Mouse (Mus musculus): ENCODE data around the gene Mptx2. TPM values are rescaled to one million over a fixed set of nuclear protein-coding genes. Genes with fewer than 3 reads are reported as not detected.
A peak's percentile ranks its signal among the peaks of the same experiment; 100 is the strongest.
"Not testable (repeated sequence)": the region's sequence is repeated elsewhere in the genome, so short reads cannot be mapped to it uniquely, and the experiment has no call there.

Gene Mptx2
- not detected in 2 replicates for polyA plus RNA-seq (2015; fragmentation: Nextera tagmentation; extraction: Ambion mirVana)

DNA sequence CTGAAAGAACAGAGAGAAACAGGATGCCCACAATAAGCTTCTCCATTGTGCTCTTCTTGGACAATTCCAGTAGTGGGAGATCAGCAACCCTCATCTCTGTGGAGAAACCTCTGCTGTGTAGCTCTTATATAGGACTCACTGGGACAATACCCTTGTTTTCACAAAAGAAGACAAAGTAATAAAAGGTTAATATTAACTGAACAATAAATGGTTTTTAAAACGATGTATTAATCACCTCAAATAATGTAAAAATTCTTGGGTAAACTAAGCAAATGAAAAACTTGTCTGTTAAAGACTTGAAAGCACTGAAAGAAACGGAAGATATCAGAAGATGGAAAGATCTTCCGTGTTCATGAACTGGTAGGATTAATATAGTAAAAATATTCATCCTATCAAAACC lies at the start of gene Mptx2:
Mptx2 (minus strand) TSS at position 101 of the 400 bp plus-strand sequence.
- H3K36me3 ChIP-seq, result no peaks in the 10 kb centered on the region
- H3K27me3 ChIP-seq (replicated peaks), result no peaks in the 10 kb centered on the region
- no peak within 1 kb of the TSS for H3K9ac ChIP-seq
- H3K9me3 ChIP-seq, result no peaks in the 10 kb centered on the region
- H3K27ac ChIP-seq, result no peak within 1 kb of the TSS
- no peak within 1 kb of the TSS for H3K4me3 ChIP-seq (replicated peaks)
- 66% methylated on average over 3 of the region's 3 CpGs for WGBS
- ATAC-seq (ENCODE audit: insufficient read depth, low FRiP score, low read depth), result no peak
- no peak within 1 kb of the TSS for H3K4me2 ChIP-seq
- no peaks in the 10 kb centered on the region for H3K4me1 ChIP-seq

DNA sequence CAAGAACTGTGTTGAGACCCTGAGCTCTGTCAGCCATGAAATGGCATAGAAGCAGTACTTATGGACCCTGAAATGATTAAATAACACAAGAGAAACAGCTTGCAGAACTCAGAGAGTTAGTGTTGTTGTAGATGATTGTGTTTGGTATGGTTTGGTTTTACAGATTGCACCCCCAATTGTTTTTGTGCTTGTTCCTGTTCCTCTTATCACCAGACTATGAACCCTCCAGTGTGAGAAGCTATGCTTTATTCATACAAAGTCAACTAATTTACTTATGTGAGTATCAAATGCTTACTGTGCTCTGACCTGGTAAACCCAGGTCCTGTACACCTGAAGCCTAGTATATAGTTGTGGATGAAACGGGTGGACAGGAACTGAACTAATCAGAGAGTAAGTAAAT lies 49.0 kb upstream of the Mptx2 start:
- Histone ChIP-seq H3K9ac (no peak overlapping the region), H3K4me1 (no peaks in the 10 kb centered on the region), H3K4me2 (no peak overlapping the region), H3K27ac (no peak overlapping the region), H3K27me3 (replicated peaks) (no peaks in the 10 kb centered on the region), H3K4me3 (replicated peaks) (no peak overlapping the region), H3K9me3 (no peaks in the 10 kb centered on the region), H3K36me3 (no peaks in the 10 kb centered on the region)
- no peak for ATAC-seq (ENCODE audit: insufficient read depth, low FRiP score, low read depth)
- WGBS, result 48% methylated on average over 1 of the region's 1 CpGs

DNA sequence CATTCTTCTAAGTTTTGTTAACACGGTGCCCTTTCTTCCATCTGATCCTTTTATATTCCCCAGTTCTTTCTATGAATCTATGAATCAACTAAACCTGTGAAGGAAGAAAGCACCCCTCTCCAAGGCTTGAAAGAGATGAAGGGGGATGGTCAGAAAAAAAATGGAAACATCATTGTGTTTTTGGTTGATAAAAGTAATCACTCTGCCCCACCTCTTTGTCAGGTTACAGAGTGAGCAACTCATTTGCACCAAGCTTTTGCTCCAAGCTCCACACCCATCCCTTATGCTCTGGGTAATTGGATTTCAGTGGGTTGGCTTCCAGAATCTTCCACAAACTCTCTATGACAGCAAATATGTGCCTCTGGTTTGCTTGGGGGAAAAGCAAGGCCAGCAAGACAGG lies 47.8 kb upstream of the Mptx2 start:
- no peaks in the 10 kb centered on the region for H3K27me3 ChIP-seq (replicated peaks)
- no peak overlapping the region for H3K4me3 ChIP-seq (replicated peaks)
- H3K4me2 ChIP-seq, result no peak overlapping the region
- H3K9me3 ChIP-seq, result no peaks in the 10 kb centered on the region
- no peak overlapping the region for H3K9ac ChIP-seq
- no peaks in the 10 kb centered on the region for H3K36me3 ChIP-seq
- 89% methylated on average over 1 of the region's 1 CpGs for WGBS
- no peak for ATAC-seq (ENCODE audit: insufficient read depth, low FRiP score, low read depth)
- H3K4me1 ChIP-seq, result no peaks in the 10 kb centered on the region
- no peak overlapping the region for H3K27ac ChIP-seq

DNA sequence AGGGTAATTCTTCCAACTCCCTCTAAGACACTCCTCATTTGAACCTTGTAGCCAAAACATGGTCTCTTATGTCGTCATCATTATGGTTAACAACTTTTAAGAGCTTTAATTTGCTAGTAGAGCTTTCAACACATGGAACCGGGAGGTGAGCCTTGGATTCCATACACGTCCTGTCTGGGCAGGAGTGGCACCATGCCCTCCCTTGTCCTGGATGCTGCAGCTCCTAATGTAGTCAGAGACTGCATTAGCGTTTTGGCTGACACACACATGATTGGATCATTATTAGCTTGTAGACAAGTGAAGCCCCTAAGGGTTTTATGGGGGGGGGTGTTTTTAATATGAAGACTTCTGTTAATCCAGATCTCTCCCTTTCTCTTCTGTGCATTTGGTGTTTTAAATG lies 47.4 kb upstream of the Mptx2 start:
- ATAC-seq (ENCODE audit: insufficient read depth, low FRiP score, low read depth), result no peak
- Histone ChIP-seq H3K9me3 (no peaks in the 10 kb centered on the region), H3K4me3 (replicated peaks) (no peak overlapping the region), H3K27me3 (replicated peaks) (no peaks in the 10 kb centered on the region), H3K27ac (no peak overlapping the region), H3K4me1 (no peaks in the 10 kb centered on the region), H3K9ac (no peak overlapping the region), H3K36me3 (no peaks in the 10 kb centered on the region), H3K4me2 (no peak overlapping the region)
- WGBS, result 61% methylated on average over 4 of the region's 4 CpGs

DNA sequence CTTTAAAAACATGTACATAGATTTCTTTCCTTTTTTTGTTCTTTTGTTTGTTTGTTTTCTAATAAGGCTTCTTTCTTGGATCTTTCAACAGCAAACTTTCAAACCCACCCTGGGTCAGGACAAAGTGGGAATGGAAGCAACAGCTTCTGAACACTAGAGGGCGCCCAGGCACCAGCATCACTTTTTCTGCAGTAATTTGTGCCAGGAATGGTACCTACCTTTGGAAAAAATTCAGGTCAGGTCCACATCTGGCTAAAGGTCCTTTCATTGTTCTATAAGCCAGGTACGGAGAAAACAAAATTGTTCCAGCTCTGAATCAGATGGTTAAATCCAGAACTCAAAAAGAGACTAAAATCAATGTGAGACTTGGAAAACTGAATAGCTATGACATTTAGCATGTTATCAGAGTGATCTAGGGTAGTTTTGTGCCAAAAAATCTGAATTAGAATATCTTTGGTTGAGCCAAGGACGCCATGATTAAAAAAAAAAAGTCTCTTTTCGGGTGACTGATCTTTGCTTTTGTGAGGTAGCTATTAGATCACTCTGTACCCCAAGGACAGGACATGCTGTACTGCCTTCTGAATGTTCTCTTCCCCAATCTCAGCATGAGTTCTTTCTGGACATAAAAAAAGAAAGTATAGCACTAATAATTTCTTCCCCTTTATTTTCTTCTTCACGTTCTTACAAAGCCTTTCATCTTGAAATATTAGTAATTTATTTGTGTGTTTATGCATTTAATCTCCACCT lies 46.4 kb upstream of the Mptx2 start:
- H3K4me1 ChIP-seq, result no peaks in the 10 kb centered on the region
- WGBS, result 27% methylated on average over 5 of the region's 5 CpGs
- H3K9me3 ChIP-seq, result no peaks in the 10 kb centered on the region
- H3K9ac ChIP-seq, result no peak overlapping the region
- H3K27ac ChIP-seq, result no peak overlapping the region
- no peak overlapping the region for H3K4me3 ChIP-seq (replicated peaks)
- H3K27me3 ChIP-seq (replicated peaks), result no peaks in the 10 kb centered on the region
- no peaks in the 10 kb centered on the region for H3K36me3 ChIP-seq
- no peak overlapping the region for H3K4me2 ChIP-seq
- no peak for ATAC-seq (ENCODE audit: insufficient read depth, low FRiP score, low read depth)

DNA sequence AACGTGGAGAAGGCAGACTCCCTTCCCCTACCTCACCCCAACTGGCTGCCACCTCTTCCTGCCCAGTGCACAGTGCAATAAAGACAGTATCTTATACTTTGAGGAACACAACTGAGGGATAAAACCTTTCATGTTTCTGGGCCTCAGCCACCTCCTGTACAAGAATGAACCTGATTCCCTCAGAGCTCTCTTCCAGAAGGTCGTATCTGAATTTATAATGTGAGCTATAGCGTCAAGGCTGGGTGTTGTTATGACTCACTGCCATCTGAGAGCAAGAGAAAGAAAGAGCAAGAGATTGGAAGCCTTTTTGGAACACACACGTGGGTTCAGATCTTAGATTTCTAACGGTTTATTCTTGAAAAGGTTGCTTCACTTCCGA lies 44.7 kb upstream of the Mptx2 start:
- H3K4me1 ChIP-seq, result no peaks in the 10 kb centered on the region
- ATAC-seq (ENCODE audit: insufficient read depth, low FRiP score, low read depth), result no peak
- no peak overlapping the region for H3K4me3 ChIP-seq (replicated peaks)
- 67% methylated on average over 6 of the region's 6 CpGs for WGBS
- no peaks in the 10 kb centered on the region for H3K36me3 ChIP-seq
- H3K9ac ChIP-seq, result no peak overlapping the region
- H3K27ac ChIP-seq, result no peak overlapping the region
- H3K4me2 ChIP-seq, result no peak overlapping the region
- no peaks in the 10 kb centered on the region for H3K27me3 ChIP-seq (replicated peaks)
- no peaks in the 10 kb centered on the region for H3K9me3 ChIP-seq

DNA sequence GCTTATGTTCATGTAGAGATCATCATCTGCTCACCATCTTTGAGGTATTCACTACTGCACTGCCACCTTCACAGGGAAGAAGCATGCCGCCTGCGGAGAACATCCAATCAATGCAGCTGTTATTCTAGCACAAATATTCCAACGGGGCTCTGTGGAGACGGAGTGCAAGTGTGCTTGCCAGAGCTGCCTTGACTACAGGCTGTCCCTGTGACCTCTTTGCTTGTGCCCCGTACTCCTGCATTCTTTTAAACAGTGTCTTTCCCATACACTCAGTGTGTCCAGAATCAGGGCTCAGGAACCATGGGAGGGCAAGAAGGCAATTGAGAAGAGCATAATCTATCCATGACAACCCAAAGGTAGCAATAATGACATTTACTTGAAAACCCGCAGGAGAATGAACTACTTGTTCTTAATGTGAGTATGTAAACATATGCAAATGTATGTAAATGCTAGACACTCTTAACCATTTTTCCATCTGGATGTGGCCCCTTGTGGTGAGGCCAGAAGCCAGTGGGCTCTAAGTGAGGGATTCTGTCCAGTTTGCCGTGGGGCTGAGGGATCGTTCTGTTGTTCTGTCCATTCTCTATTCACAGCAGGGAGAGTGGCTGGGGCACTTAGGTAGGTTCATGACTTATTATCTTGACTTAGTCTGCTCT lies 44.1 kb upstream of the Mptx2 start:
- no peak overlapping the region for H3K4me3 ChIP-seq (replicated peaks)
- no peak overlapping the region for H3K4me2 ChIP-seq
- ATAC-seq (ENCODE audit: insufficient read depth, low FRiP score, low read depth), result no peak
- no peaks in the 10 kb centered on the region for H3K27me3 ChIP-seq (replicated peaks)
- no peak overlapping the region for H3K9ac ChIP-seq
- no peaks in the 10 kb centered on the region for H3K9me3 ChIP-seq
- H3K4me1 ChIP-seq, result no peaks in the 10 kb centered on the region
- WGBS, result 75% methylated on average over 8 of the region's 8 CpGs
- H3K27ac ChIP-seq, result no peak overlapping the region
- no peaks in the 10 kb centered on the region for H3K36me3 ChIP-seq

DNA sequence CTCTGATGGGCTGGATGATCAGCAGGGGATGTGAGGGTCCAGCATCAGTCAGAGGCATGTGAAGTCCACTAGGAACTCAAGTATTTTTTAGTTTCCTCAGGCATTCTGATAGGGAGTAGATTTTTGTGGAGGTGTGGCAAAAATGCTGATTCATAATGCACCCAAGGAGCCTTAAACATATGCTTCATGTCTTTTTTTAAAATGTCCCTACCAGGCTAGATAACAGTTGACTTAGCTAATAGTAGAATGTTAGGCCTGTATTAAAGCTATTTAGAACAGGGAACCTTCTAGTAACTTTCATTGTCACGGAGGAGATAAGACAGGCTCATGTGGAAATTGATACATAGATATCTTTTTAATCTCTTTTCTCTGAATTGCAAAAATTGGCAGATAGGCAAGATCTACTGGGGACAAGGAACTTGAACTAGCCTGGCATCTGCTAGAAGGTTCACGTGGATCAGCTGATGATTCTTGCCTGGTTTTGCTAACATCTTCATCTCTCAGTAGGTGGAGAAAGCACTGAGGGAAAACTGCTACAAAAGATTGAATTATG lies 40.4 kb upstream of the Mptx2 start:
- no peaks in the 10 kb centered on the region for H3K4me1 ChIP-seq
- H3K36me3 ChIP-seq, result no peaks in the 10 kb centered on the region
- H3K9ac ChIP-seq, result no peak overlapping the region
- no peaks in the 10 kb centered on the region for H3K27me3 ChIP-seq (replicated peaks)
- H3K9me3 ChIP-seq, result no peaks in the 10 kb centered on the region
- ATAC-seq (ENCODE audit: insufficient read depth, low FRiP score, low read depth), result no peak
- 81% methylated on average over 2 of the region's 2 CpGs for WGBS
- H3K4me3 ChIP-seq (replicated peaks), result no peak overlapping the region
- H3K4me2 ChIP-seq, result no peak overlapping the region
- H3K27ac ChIP-seq, result no peak overlapping the region

DNA sequence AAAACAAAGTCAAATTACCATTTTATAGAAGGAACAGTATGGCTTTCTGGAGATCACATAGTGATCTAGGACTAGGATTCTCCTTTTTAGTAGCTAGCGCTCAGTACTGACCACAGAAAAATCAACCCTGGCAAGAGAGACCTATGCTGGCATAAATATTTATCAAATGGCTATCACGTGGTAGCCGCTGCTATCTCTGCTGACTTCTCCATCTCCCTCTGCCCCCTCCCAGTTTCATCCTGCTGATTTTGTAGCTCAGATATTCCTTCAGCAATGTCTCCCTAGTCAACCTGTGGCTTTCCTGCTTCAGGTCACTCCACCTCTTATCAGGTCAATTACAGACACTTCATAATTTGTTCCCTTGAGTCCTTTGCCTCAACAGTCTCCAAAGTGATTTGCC lies 38.1 kb upstream of the Mptx2 start:
- Histone ChIP-seq H3K9ac (no peak overlapping the region), H3K4me3 (replicated peaks) (no peak overlapping the region), H3K27me3 (replicated peaks) (no peaks in the 10 kb centered on the region), H3K4me1 (no peaks in the 10 kb centered on the region), H3K4me2 (no peak overlapping the region), H3K9me3 (no peaks in the 10 kb centered on the region), H3K27ac (no peak overlapping the region), H3K36me3 (no peaks in the 10 kb centered on the region)
- ATAC-seq (ENCODE audit: insufficient read depth, low FRiP score, low read depth), result no peak
- WGBS, result 67% methylated on average over 3 of the region's 3 CpGs

DNA sequence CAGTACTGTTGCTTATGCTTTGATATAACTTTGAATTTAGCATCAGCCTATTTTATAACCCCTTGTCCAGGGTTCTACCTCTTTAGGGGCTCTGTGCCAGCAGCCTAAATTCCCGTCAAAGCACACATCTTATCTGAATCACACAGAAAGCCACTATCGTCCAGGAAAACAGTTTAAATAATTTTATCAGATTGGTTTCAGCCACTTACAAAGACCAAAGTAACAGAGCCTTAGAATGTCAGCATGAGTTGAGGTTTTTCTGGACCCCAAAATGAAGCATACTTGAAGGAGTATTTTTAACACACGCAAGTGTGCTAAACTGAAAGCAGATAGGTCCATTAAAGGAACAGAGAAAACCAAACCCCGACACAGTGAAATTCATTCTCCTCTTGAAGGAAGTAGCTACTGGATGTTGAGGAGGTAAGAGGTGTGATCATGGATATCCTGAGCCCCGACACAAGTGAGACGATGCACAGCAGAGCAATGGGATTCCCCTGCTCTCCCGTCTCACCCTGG lies 36.0 kb upstream of the Mptx2 start:
- H3K27ac ChIP-seq; H3K9ac ChIP-seq; H3K9me3 ChIP-seq; H3K27me3 ChIP-seq (replicated peaks); H3K4me2 ChIP-seq; H3K4me1 ChIP-seq; H3K4me3 ChIP-seq (replicated peaks); H3K36me3 ChIP-seq; ATAC-seq (ENCODE audit: insufficient read depth, low FRiP score, low read depth): not testable (repeated sequence)
- 70% methylated on average over 7 of the region's 7 CpGs for WGBS

DNA sequence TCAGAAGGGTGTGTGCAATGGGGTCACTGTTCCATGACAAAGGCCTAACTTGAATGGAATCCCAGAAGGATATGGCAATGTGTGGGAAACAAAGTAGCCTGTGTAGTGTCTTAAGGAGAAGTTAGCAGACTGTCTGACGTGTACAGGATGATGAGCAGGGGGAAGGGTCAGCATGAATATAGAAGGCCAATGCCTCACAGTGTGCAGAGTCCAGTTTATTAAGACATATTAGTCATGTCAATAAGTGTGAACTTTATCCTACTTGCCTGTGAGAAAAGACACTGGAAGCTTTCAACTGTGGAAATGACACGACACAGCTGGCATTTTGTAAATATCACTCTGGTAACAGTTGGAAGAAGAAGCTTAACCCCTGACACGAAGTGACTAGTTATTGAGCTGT lies 25.2 kb upstream of the Mptx2 start:
- not testable (repeated sequence) for H3K9me3 ChIP-seq; H3K27me3 ChIP-seq (replicated peaks); H3K36me3 ChIP-seq; H3K27ac ChIP-seq; H3K4me3 ChIP-seq (replicated peaks); H3K4me1 ChIP-seq; H3K4me2 ChIP-seq; H3K9ac ChIP-seq
- ATAC-seq (ENCODE audit: insufficient read depth, low FRiP score, low read depth), result peak; percentile 53
- WGBS, result 26% methylated on average over 3 of the region's 3 CpGs

DNA sequence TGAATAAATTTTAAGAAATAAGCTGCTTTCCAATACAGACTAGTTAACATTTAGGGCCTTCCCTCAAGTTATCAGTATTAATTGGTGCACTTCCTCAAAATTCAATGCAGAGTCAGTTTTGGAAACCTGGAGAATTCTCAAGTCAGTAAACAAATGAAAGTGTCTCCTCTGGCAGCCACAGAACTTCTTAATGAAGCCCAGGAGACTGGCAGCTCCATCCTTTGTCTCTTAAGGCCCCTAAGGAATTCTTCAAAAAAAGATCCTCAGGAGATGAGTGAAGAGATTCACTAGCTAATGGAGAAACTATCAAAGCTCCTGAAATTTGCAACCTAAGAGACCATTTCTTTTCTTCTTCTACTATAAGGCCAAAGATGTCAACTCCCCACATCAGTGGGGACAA lies 11.9 kb downstream of the Mptx2 start, which contains the start of gene Olfr418:
Olfr418 (plus strand) TSS at position 301 of the 400 bp plus-strand sequence.
- Histone ChIP-seq H3K9me3 (no peaks in the 10 kb centered on the region), H3K36me3 (no peaks in the 10 kb centered on the region), H3K27ac (no peak within 1 kb of the TSS), H3K27me3 (replicated peaks) (no peaks in the 10 kb centered on the region), H3K4me1 (no peaks in the 10 kb centered on the region), H3K4me2 (no peak within 1 kb of the TSS), H3K4me3 (replicated peaks) (no peak within 1 kb of the TSS), H3K9ac (no peak within 1 kb of the TSS)
- no peak for ATAC-seq (ENCODE audit: insufficient read depth, low FRiP score, low read depth)
